Mouse (Mus musculus): ENCODE results near the gene Crb3. TPM values are rescaled to one million over a fixed set of nuclear protein-coding genes. Genes with fewer than 3 reads are reported as not detected.
A peak's percentile ranks its signal among the peaks of the same experiment; 100 is the strongest.

Crb3 gene
- polyA plus RNA-seq, 1 experiment from 2014 or later: 2.7 TPM

GRCm38 (mm10) chr17:57062011-57062521 lies 3.2 kb downstream of the Crb3 start:
- peak; percentile 59 for DNase-seq (ENCODE audit: low spot score)

GRCm38 (mm10) chr17:57062548-57062947 lies 3.6 kb downstream of the Crb3 start:
- DNase-seq (ENCODE audit: low spot score): no peak

- no peak for DNase-seq (ENCODE audit: low spot score)
Measured at GRCm38 (mm10) chr17:57063031-57063430, 4.1 kb downstream of the Crb3 start.

GRCm38 (mm10) chr17:57066908-57067307 lies 8.0 kb downstream of the Crb3 start:
- no peak for DNase-seq (ENCODE audit: low spot score)

- DNase-seq (ENCODE audit: low spot score): no peak
Measured at GRCm38 (mm10) chr17:57070272-57070671, 11.4 kb downstream of the Crb3 start.

GRCm38 (mm10) chr17:57070699-57071098 lies 11.8 kb downstream of the Crb3 start:
- peak; percentile 81 for DNase-seq (ENCODE audit: low spot score)

- DNase-seq (ENCODE audit: low spot score): peak; percentile 39
Measured at GRCm38 (mm10) chr17:57076916-57077315, 18.0 kb downstream of the Crb3 start.

GRCm38 (mm10) chr17:57078336-57078735 lies 19.4 kb downstream of the Crb3 start, which contains the start of gene Dennd1c:
TSS of gene Dennd1c (minus strand) at chr17:57078514.
- DNase-seq (ENCODE audit: low spot score): peak; percentile 93

- no peak for DNase-seq (ENCODE audit: low spot score)
Measured at GRCm38 (mm10) chr17:57079919-57080318, 21.0 kb downstream of the Crb3 start.

GRCm38 (mm10) chr17:57081234-57081842 lies 22.4 kb downstream of the Crb3 start:
- DNase-seq (ENCODE audit: low spot score): no peak

GRCm38 (mm10) chr17:57082481-57082880 lies 23.6 kb downstream of the Crb3 start:
- no peak for DNase-seq (ENCODE audit: low spot score)

GRCm38 (mm10) chr17:57085970-57086757 lies 27.3 kb downstream of the Crb3 start:
- DNase-seq (ENCODE audit: low spot score): no peak

- DNase-seq (ENCODE audit: low spot score): no peak
Measured at GRCm38 (mm10) chr17:57087049-57087832, 28.3 kb downstream of the Crb3 start, which contains the start of gene Tubb4a. TSS of gene Tubb4a (minus strand) at chr17:57087782.

- DNase-seq (ENCODE audit: low spot score): no peak
Measured at GRCm38 (mm10) chr17:57094222-57094621, 35.3 kb downstream of the Crb3 start.

GRCm38 (mm10) chr17:57095855-57096622 lies 37.1 kb downstream of the Crb3 start:
- peak; percentile 51 for DNase-seq (ENCODE audit: low spot score)

GRCm38 (mm10) chr17:57096623-57096920 lies 37.7 kb downstream of the Crb3 start:
- DNase-seq (ENCODE audit: low spot score): peak; percentile 86

- DNase-seq (ENCODE audit: low spot score): no peak
Measured at GRCm38 (mm10) chr17:57098321-57098720, 39.4 kb downstream of the Crb3 start.

- DNase-seq (ENCODE audit: low spot score): peak; percentile 56
Measured at GRCm38 (mm10) chr17:57099629-57100325, 40.9 kb downstream of the Crb3 start.

- DNase-seq (ENCODE audit: low spot score): no peak
Measured at GRCm38 (mm10) chr17:57102276-57102675, 43.4 kb downstream of the Crb3 start.

GRCm38 (mm10) chr17:57104496-57104895 lies 45.6 kb downstream of the Crb3 start:
- DNase-seq (ENCODE audit: low spot score): no peak
